Mouse (Mus musculus) cortical plate, adult 2 months (tissue): ENCODE measurements at regions not wholly inside any gene's neighbourhood (a gene's known extent, or its start where the extent isn't known, plus 50 kb on each side); places are given as distances from the start of the nearest gene placed in this dataset.

Source experiments
- CTCF ChIP-seq: fragments of 200-500 bp; IDR thresholded peaks from 2 replicates; pipeline ENCODE4 v1.5.1; 2011; ENCODE audit warnings: mild to moderate bottlenecking, control low read depth, low read length; ENCODE audit not compliant: insufficient read depth; ENCODE audit errors: extremely low read depth
- POLR2A ChIP-seq: fragments of 200-500 bp; IDR thresholded peaks from 2 replicates; pipeline ENCODE4 v1.6.1; 2011; ENCODE audit warnings: mild to moderate bottlenecking, low read length, control low read depth; ENCODE audit not compliant: insufficient read depth; ENCODE audit errors: extremely low read depth

- TF ChIP-seq POLR2A (no peak), CTCF (no peak)
Observed at GRCm38 (mm10) chr7:40377839-40378238, 520.3 kb upstream of the Vstm2b start.
